Mouse (Mus musculus): Measurements from ENCODE around the gene Trim8. TPM values are rescaled to one million over a fixed set of nuclear protein-coding genes. Genes with fewer than 3 reads are reported as not detected.

Gene Trim8
- polyA plus RNA-seq (2015; fragmentation: Nextera tagmentation; extraction: Ambion mirVana), result 7.9 and 9.8 TPM in 2 replicates

GRCm38 (mm10) chr19:46501401-46502068 lies at the start of gene Trim8:
Gene Trim8 (plus strand): TSS chr19:46501702.
- H3K4me3 ChIP-seq (ENCODE audit: low read depth, low read length), result peak within 1 kb of the TSS; percentile 94
- ATAC-seq, result peak; percentile 12

GRCm38 (mm10) chr19:46452052-46452827 lies 49.3 kb upstream of the Trim8 start:
- H3K9me3 ChIP-seq (ENCODE audit: low read length), result no peaks in the 10 kb centered on the region
- peaks cover 7% of the 10 kb centered on the region for H3K36me3 ChIP-seq (replicated peaks; ENCODE audit: insufficient read depth, low read length)
- WGBS (ENCODE audit: insufficient replicate concordance), result 34% methylated on average over 10 of the region's 10 CpGs
- no peak overlapping the region for H3K4me3 ChIP-seq (ENCODE audit: low read depth, low read length)
- H3K4me1 ChIP-seq (ENCODE audit: insufficient read depth), result peaks cover 55% of the 10 kb centered on the region
- DNase-seq, result peak; percentile 52
- peak; percentile 12; the same call in 1 of the 2 replicates for ATAC-seq
- TF ChIP-seq CTCF (IDR thresholded peaks at IDR 0.05; ENCODE audit: low read depth), result peak; percentile 94
- TF ChIP-seq EP300 (IDR thresholded peaks at IDR 0.05; ENCODE audit: low read depth), result no peak
- H3K27ac ChIP-seq (ENCODE audit: low read depth), result peak overlapping the region; percentile 96
- no peak overlapping the region; the same call in none of the 2 replicates for H3K9ac ChIP-seq (replicated peaks)
- no peak overlapping the region for H3K4me2 ChIP-seq (ENCODE audit: low read depth, low read length)
- H3K27me3 ChIP-seq (ENCODE audit: insufficient read depth, low read length), result no peaks in the 10 kb centered on the region

More at GRCm38 (mm10) chr19:46501401-46502068, at the start of gene Trim8:
- Histone ChIP-seq H3K9me3 (ENCODE audit: low read length) (no peaks in the 10 kb centered on the region), H3K4me1 (ENCODE audit: insufficient read depth) (peaks cover 32% of the 10 kb centered on the region), H3K9ac (replicated peaks) (peak within 1 kb of the TSS; percentile 96), H3K4me2 (ENCODE audit: low read depth, low read length) (peak within 1 kb of the TSS; percentile 98), H3K27me3 (ENCODE audit: insufficient read depth, low read length) (no peaks in the 10 kb centered on the region), H3K36me3 (replicated peaks; ENCODE audit: insufficient read depth, low read length) (peaks cover 9% of the 10 kb centered on the region), H3K27ac (ENCODE audit: low read depth) (peak within 1 kb of the TSS; percentile 99)
- DNase-seq, result peak; percentile 81
- TF ChIP-seq EP300 (IDR thresholded peaks at IDR 0.05; ENCODE audit: low read depth), result no peak
- TF ChIP-seq CTCF (IDR thresholded peaks at IDR 0.05; ENCODE audit: low read depth), result no peak
- under 1% methylated on average over 58 of the region's 64 CpGs for WGBS (ENCODE audit: insufficient replicate concordance)

GRCm38 (mm10) chr19:46452916-46453315 lies 48.6 kb upstream of the Trim8 start:
- TF ChIP-seq EP300 (IDR thresholded peaks at IDR 0.05; ENCODE audit: low read depth), result no peak
- TF ChIP-seq CTCF (IDR thresholded peaks at IDR 0.05; ENCODE audit: low read depth), result no peak
- Histone ChIP-seq H3K36me3 (replicated peaks; ENCODE audit: insufficient read depth, low read length) (peaks cover 7% of the 10 kb centered on the region), H3K4me1 (ENCODE audit: insufficient read depth) (peaks cover 60% of the 10 kb centered on the region), H3K9ac (replicated peaks) (no peak overlapping the region; the same call in 1 of the 2 replicates), H3K27me3 (ENCODE audit: insufficient read depth, low read length) (no peaks in the 10 kb centered on the region), H3K27ac (ENCODE audit: low read depth) (peak overlapping the region; percentile 96), H3K4me3 (ENCODE audit: low read depth, low read length) (no peak overlapping the region), H3K9me3 (ENCODE audit: low read length) (no peaks in the 10 kb centered on the region), H3K4me2 (ENCODE audit: low read depth, low read length) (no peak overlapping the region)
- 77% methylated on average over 9 of the region's 9 CpGs for WGBS (ENCODE audit: insufficient replicate concordance)
- ATAC-seq (no peak), DNase-seq (no peak)

GRCm38 (mm10) chr19:46454126-46454880 lies 47.2 kb upstream of the Trim8 start:
- TF ChIP-seq EP300 (IDR thresholded peaks at IDR 0.05; ENCODE audit: low read depth) (0 out of 2 replicates have a peak, but pooled peaks have one; percentile 19), CTCF (IDR thresholded peaks at IDR 0.05; ENCODE audit: low read depth) (no peak)
- peaks cover 62% of the 10 kb centered on the region for H3K4me1 ChIP-seq (ENCODE audit: insufficient read depth)
- H3K4me3 ChIP-seq (ENCODE audit: low read depth, low read length), result no peak overlapping the region
- H3K27ac ChIP-seq (ENCODE audit: low read depth), result peak overlapping the region; percentile 96
- no peaks in the 10 kb centered on the region for H3K27me3 ChIP-seq (ENCODE audit: insufficient read depth, low read length)
- H3K4me2 ChIP-seq (ENCODE audit: low read depth, low read length), result peak overlapping the region; percentile 62
- H3K9ac ChIP-seq (replicated peaks), result peak overlapping the region; percentile 60
- 22% methylated on average over 20 of the region's 20 CpGs for WGBS (ENCODE audit: insufficient replicate concordance)
- peaks cover 7% of the 10 kb centered on the region for H3K36me3 ChIP-seq (replicated peaks; ENCODE audit: insufficient read depth, low read length)
- DNase-seq (peak; percentile 42), ATAC-seq (peak; percentile 20)
- no peaks in the 10 kb centered on the region for H3K9me3 ChIP-seq (ENCODE audit: low read length)

- Histone ChIP-seq H3K9me3 (ENCODE audit: low read length) (no peaks in the 10 kb centered on the region), H3K36me3 (replicated peaks; ENCODE audit: insufficient read depth, low read length) (peaks cover 7% of the 10 kb centered on the region), H3K4me1 (ENCODE audit: insufficient read depth) (peaks cover 65% of the 10 kb centered on the region), H3K9ac (replicated peaks) (peak overlapping the region; percentile 60), H3K4me3 (ENCODE audit: low read depth, low read length) (no peak overlapping the region), H3K4me2 (ENCODE audit: low read depth, low read length) (peak overlapping the region; percentile 62), H3K27me3 (ENCODE audit: insufficient read depth, low read length) (no peaks in the 10 kb centered on the region), H3K27ac (ENCODE audit: low read depth) (peak overlapping the region; percentile 96)
- DNase-seq (peak; percentile 64), ATAC-seq (peak; percentile 66)
- TF ChIP-seq EP300 (IDR thresholded peaks at IDR 0.05; ENCODE audit: low read depth) (peak; percentile 83; the same call in 1 of the 2 replicates), CTCF (IDR thresholded peaks at IDR 0.05; ENCODE audit: low read depth) (no peak)
- 0% methylated on average over 1 of the region's 1 CpGs for WGBS (ENCODE audit: insufficient replicate concordance)
These were observed 46.5 kb upstream of the Trim8 start for GRCm38 (mm10) chr19:46455032-46455431.

Data from liver, postnatal 0 days (tissue).